In the genomic region with DNA sequence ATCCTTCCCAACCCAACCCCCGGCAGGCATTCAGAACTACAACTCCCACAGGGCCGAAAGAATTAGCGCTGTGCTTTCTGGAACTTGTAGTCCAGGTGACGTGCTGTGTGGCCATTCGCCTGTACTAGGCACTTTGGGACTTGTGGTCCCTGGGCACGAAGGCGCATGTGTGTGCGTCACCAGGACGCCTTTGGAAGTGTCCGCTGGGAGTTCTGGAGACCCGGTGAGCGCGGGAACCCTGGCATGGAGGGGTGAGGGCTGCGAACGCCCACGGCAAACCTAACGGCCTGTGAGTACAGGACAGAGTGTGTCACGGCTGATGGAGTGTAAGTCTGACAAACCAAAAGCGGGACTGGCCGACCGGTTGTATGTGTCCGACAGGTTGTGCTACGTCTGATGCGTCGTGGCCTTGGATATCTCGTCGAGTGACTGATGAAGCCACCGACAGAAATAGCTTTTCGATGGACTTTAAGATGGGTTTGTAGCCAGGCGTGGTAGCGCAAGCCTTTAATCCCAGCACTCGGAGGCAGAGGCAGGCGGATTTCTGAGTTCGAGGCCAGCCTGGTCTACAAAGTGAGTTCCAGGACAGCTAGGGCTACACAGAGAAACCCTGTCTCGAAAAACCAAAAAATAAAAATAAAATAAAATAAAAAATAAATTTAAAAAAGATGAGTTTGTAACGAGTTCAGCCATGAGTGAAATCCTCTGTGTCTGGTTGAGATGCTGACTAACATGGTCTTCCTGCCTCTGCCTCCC, we compare ENCODE assay signal across 8 mouse cellular contexts. TPM values are rescaled to one million over a fixed set of nuclear protein-coding genes. Genes with fewer than 3 reads are reported as not detected.
A peak's percentile ranks its signal among the peaks of the same experiment; 100 is the strongest.
DNase-seq lines count a peak whose midpoint lies in the region; ATAC-seq and TF ChIP-seq lines count a peak whose summit lies in the region.

A gene (plus strand): TSS at position 161 of the 756 bp plus-strand sequence.

- H3K9me3 ChIP-seq in embryonic facial prominence, embryonic 15.5 days (replicated peaks): no peaks in the 10 kb centered on the region
- H3K9me3 ChIP-seq in limb, embryonic 14.5 days (ENCODE audit: control insufficient read depth, low read length): no peaks in the 10 kb centered on the region
- no peaks in the 10 kb centered on the region for H3K9me3 ChIP-seq in midbrain, postnatal 0 days (ENCODE audit: low read length)

- H3K27me3 ChIP-seq in embryonic facial prominence, embryonic 15.5 days: no peaks in the 10 kb centered on the region
- H3K27me3 ChIP-seq in limb, embryonic 14.5 days (ENCODE audit: control insufficient read depth, insufficient read depth, low read length): no peaks in the 10 kb centered on the region
- no peaks in the 10 kb centered on the region for H3K27me3 ChIP-seq in midbrain, postnatal 0 days (ENCODE audit: insufficient read depth, low read length)

- peak within 1 kb of the TSS; percentile 94 for H3K4me3 ChIP-seq in bone marrow, adult 2 months (replicated peaks; ENCODE audit: control insufficient read depth, low read depth, low read length)
- H3K4me3 ChIP-seq in embryonic facial prominence, embryonic 15.5 days (replicated peaks): peak within 1 kb of the TSS; percentile 78
- peak within 1 kb of the TSS; percentile 71 for H3K4me3 ChIP-seq in limb, embryonic 14.5 days (replicated peaks; ENCODE audit: low read length)
- H3K4me3 ChIP-seq in midbrain, postnatal 0 days (ENCODE audit: low read depth, low read length): peak within 1 kb of the TSS; percentile 62

- ATAC-seq in embryonic facial prominence, embryonic 15.5 days (ENCODE audit: insufficient number of reproducible peaks, low FRiP score, low TSS enrichment, low read depth): peak; percentile 97
- peak; percentile 98 for ATAC-seq in limb, embryonic 14.5 days (ENCODE audit: low FRiP score, low read depth)
- ATAC-seq in midbrain, postnatal 0 days (ENCODE audit: low FRiP score): peak; percentile 98

- 3% methylated on average over 36 of the region's 36 CpGs for WGBS in bone marrow, adult 2 months
- 5% methylated on average over 36 of the region's 36 CpGs for WGBS in embryonic facial prominence, embryonic 15.5 days
- WGBS in limb, embryonic 14.5 days: 5% methylated on average over 36 of the region's 36 CpGs
- 5% methylated on average over 36 of the region's 36 CpGs for WGBS in midbrain, postnatal 0 days

- H3K9ac ChIP-seq in embryonic facial prominence, embryonic 15.5 days: peak within 1 kb of the TSS; percentile 64
- H3K9ac ChIP-seq in limb, embryonic 14.5 days (ENCODE audit: low read depth, low read length, severe bottlenecking): peak within 1 kb of the TSS; percentile 72
- peak within 1 kb of the TSS; percentile 56 for H3K9ac ChIP-seq in midbrain, postnatal 0 days (replicated peaks; ENCODE audit: low read length, poor library complexity, severe bottlenecking)

- peak; percentile 96 for DNase-seq in 416B (ENCODE audit: low read depth)
- DNase-seq in heart, adult 8-10 months (ENCODE audit: low spot score): peak; percentile 96
- peak; percentile 96 for DNase-seq in kidney, adult 9 months
- DNase-seq in limb, embryonic 14.5 days (ENCODE audit: low spot score): peak; percentile 97
- DNase-seq in midbrain, postnatal 0 days (ENCODE audit: low spot score): peak; percentile 98
- peak; percentile 42 to 76 for DNase-seq in spleen, postnatal 14 days (ENCODE audit: low spot score in 2 of 2)

- H3K4me1 ChIP-seq in bone marrow, adult 2 months (ENCODE audit: control insufficient read depth, insufficient read depth, low read length): no peaks in the 10 kb centered on the region
- H3K4me1 ChIP-seq in embryonic facial prominence, embryonic 15.5 days: peaks cover 8% of the 10 kb centered on the region; the same call in 1 of the 2 replicates
- H3K4me1 ChIP-seq in limb, embryonic 14.5 days (ENCODE audit: control insufficient read depth, insufficient read depth, low read length): 0 out of 2 replicates have a peak, but pooled peaks cover 4% of the 10 kb centered on the region
- H3K4me1 ChIP-seq in midbrain, postnatal 0 days (ENCODE audit: insufficient read depth, low read length): peaks cover 5% of the 10 kb centered on the region

- TF ChIP-seq POLR2A in bone marrow, adult 2 months (IDR thresholded peaks at IDR 0.05; ENCODE audit: borderline replicate concordance, control insufficient read depth, low read depth, low read length): peak; percentile 41; the same call in 1 of the 2 replicates
- peak; percentile 45; the same call in 1 of the 2 replicates for TF ChIP-seq POLR2A in limb, embryonic 14.5 days (IDR thresholded peaks at IDR 0.05; ENCODE audit: borderline replicate concordance, extremely low read depth, insufficient read depth, insufficient read length)

- TF ChIP-seq CTCF in bone marrow, adult 2 months (IDR thresholded peaks at IDR 0.05; ENCODE audit: control insufficient read depth, insufficient read depth, low read length): no peak
- TF ChIP-seq CTCF in midbrain, postnatal 0 days (IDR thresholded peaks at IDR 0.05): no peak

- no peaks in the 10 kb centered on the region for H3K36me3 ChIP-seq in embryonic facial prominence, embryonic 15.5 days
- H3K36me3 ChIP-seq in limb, embryonic 14.5 days (ENCODE audit: control insufficient read depth, insufficient read depth, low read length): no peaks in the 10 kb centered on the region; the same call in 1 of the 2 replicates
- H3K36me3 ChIP-seq in midbrain, postnatal 0 days (ENCODE audit: insufficient read depth, low read length): no peaks in the 10 kb centered on the region

- peak within 1 kb of the TSS; percentile 50 for H3K4me2 ChIP-seq in embryonic facial prominence, embryonic 15.5 days (replicated peaks)
- H3K4me2 ChIP-seq in limb, embryonic 14.5 days (replicated peaks; ENCODE audit: low read depth, low read length, severe bottlenecking): peak within 1 kb of the TSS; percentile 49
- peak within 1 kb of the TSS; percentile 50 for H3K4me2 ChIP-seq in midbrain, postnatal 0 days (ENCODE audit: low read depth, low read length, poor library complexity, severe bottlenecking)

- no peak within 1 kb of the TSS for H3K27ac ChIP-seq in bone marrow, adult 2 months (ENCODE audit: control insufficient read depth, insufficient read depth, low read depth, low read length, poor library complexity)
- H3K27ac ChIP-seq in embryonic facial prominence, embryonic 15.5 days (replicated peaks): 0 out of 2 replicates have a peak within 1 kb of the TSS, but pooled peaks have one; percentile 48
- H3K27ac ChIP-seq in limb, embryonic 14.5 days (replicated peaks; ENCODE audit: low read depth, low read length): no peak within 1 kb of the TSS
- peak within 1 kb of the TSS; percentile 12; the same call in 1 of the 2 replicates for H3K27ac ChIP-seq in midbrain, postnatal 0 days (ENCODE audit: low read depth, low read length)

RNA-seq across cellular contexts. Expression of the gene that starts here (rescaled TPM):
- 2.3 and 2.6 TPM in 2 replicates for polyA plus RNA-seq in bone marrow, adult 2 months (2011; ENCODE audit: insufficient read depth, insufficient read length, low replicate concordance, missing spikeins)
- 17.5 and 17.7 TPM in 2 replicates for polyA plus RNA-seq in embryonic facial prominence, embryonic 15.5 days (2015; fragmentation: Nextera tagmentation; extraction: Ambion mirVana)
- 1 to 10 TPM; 3.8 to 5.5 (median 5.0) TPM for total RNA-seq in heart, adult 8-10 months (2022)
- polyA plus RNA-seq in limb, embryonic 14.5 days (2012; rRNA removed): 20.1 and 23.8 TPM in 2 replicates
- 15.6 and 21.5 TPM in 2 replicates for polyA plus RNA-seq in limb, embryonic 14.5 days (2014; fragmentation: Nextera tagmentation; extraction: Ambion mirVana)
- 4.4 and 8.3 TPM in 2 replicates for total RNA-seq in midbrain, postnatal 0 days (2014; rRNA removed)
- polyA plus RNA-seq in midbrain, postnatal 0 days (2015; fragmentation: Nextera tagmentation; extraction: Ambion mirVana): 2.6 and 3.7 TPM in 2 replicates

Comparison
In these comparisons a context has a peak if more than half of its experiments do, and no peak if none do; other contexts are left out.
1. H3K27ac ChIP-seq: peak in embryonic facial prominence, embryonic 15.5 days (single experiment) and midbrain, postnatal 0 days (single experiment); none in bone marrow, adult 2 months (single experiment) and limb, embryonic 14.5 days (single experiment).
2. Peak in every context shown above with its lines, with median percentiles within 50 percentile points of each other: DNase-seq, H3K4me3 ChIP-seq, ATAC-seq, H3K4me2 ChIP-seq and H3K9ac ChIP-seq.